Mouse (Mus musculus): Measurements from ENCODE around the gene Islr2.

DNA sequence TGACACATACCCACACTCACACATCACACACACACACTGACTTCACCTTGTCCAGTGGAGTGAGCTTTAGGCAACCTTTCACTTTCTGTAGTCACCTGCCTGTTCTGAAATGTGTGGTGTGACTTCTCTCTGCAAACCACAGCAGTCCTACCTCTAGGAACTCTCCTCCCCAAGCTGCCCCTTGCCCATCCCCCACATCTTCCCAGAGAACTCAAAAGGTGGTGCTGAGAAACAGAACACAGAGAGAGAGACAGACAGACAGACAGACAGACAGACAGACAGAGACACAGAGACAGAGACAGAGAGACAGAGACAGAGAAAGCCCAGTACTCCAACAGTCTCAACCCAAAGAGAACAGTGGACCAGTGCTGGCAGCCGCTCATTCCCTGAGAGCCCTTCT is 8.4 kb downstream of the Islr2 start:
- no peak for TF ChIP-seq CTCF (IDR thresholded peaks at IDR 0.05; ENCODE audit: control insufficient read depth, insufficient read depth, insufficient replicate concordance, low read depth, low read length)
- TF ChIP-seq POLR2A (IDR thresholded peaks at IDR 0.05; ENCODE audit: control insufficient read depth, low read depth, low read length): no peak

Measured in testis, adult 2 months (tissue).